Mouse (Mus musculus): ENCODE data around the gene Atp5d.
A peak's percentile ranks its signal among the peaks of the same experiment; 100 is the strongest.

DNA sequence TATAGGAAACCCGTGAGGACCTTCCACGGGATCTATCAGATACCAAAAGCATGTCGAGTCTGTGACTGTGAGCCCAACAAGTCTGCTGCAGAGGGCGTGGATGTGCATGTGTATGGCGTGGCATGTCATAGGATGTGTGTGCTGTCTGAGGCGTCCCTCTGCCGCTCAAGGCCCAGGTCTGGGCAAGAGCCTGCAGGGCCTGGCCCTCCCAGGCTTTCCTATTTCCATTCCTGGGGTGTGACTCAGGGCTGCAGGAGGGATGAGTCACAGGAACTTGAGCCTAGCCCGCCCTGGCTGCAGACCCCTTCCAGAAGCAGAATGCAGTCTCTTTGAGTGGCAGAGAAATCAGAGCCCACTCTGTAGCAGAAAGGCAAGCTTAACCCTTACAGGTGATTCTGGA is 25.3 kb downstream of the Atp5d start:
- peak; percentile 71 for TF ChIP-seq POLR2A (IDR thresholded peaks at IDR 0.05; ENCODE audit: insufficient read length, low read depth)
- peak; percentile 3 for TF ChIP-seq TCF12 (IDR thresholded peaks at IDR 0.05; ENCODE audit: insufficient read depth, poor library complexity, severe bottlenecking)
- TF ChIP-seq USF1 (IDR thresholded peaks at IDR 0.05; ENCODE audit: low read depth) = no peak

All from myocyte (in vitro differentiated cells).